Mouse (Mus musculus) CH12.LX (cell line): ENCODE measurements around the gene AC140267.1. TPM values are rescaled to one million over a fixed set of nuclear protein-coding genes. Genes with fewer than 3 reads are reported as not detected.

Experiments
- DNase-seq: peaks from one replicate; pipeline ENCODE4 v3.0.0-alpha.2; 2013; ENCODE audit errors: extremely low read depth
- H3K27ac ChIP-seq: 2 replicates; pipeline ENCODE4 v1.5.1; 2012; ENCODE audit warnings: low read depth, mild to moderate bottlenecking, control low read depth, moderate library complexity; ENCODE audit not compliant: insufficient read depth
- H3K27me3 ChIP-seq: replicated peaks from 2 replicates; pipeline ENCODE3; 2012; ENCODE audit warnings: inconsistent platforms
- H3K36me3 ChIP-seq, 2 experiments: replicated peaks in 1 of 2; 2 replicates each; pipeline versions ENCODE3 to v1.6.1; 2012; ENCODE audit warnings: inconsistent platforms in 1 of 2, low read length in 1 of 2, mild to moderate bottlenecking in 1 of 2, mixed read lengths in 1 of 2, moderate library complexity in 1 of 2; ENCODE audit not compliant: control insufficient read depth in 1 of 2, insufficient read depth in 1 of 2
- H3K4me1 ChIP-seq, 2 experiments: 2 replicates each; pipeline ENCODE4 v1.6.1; 2012; ENCODE audit warnings: inconsistent platforms in 1 of 2, moderate library complexity in 1 of 2; ENCODE audit not compliant: insufficient read depth in 2 of 2, control insufficient read depth in 1 of 2
- H3K4me2 ChIP-seq: 2 replicates; pipeline ENCODE4 v1.6.1; 2012; ENCODE audit warnings: low read depth, mild to moderate bottlenecking, control low read depth; ENCODE audit not compliant: poor library complexity, insufficient read depth, severe bottlenecking
- H3K4me3 ChIP-seq, 3 experiments: fragments of 150-350 bp in 1 of 3; sonication (generic) in 1 of 3; replicated peaks in 1 of 3; 2 replicates each; pipeline versions ENCODE3 to v1.5.1; 2011 to 2012; ENCODE audit warnings: low read depth in 2 of 3, low read length in 2 of 3, mild to moderate bottlenecking in 2 of 3, moderate library complexity in 2 of 3, control low read depth in 1 of 3, improper control_type of control experiment in 1 of 3, inconsistent platforms in 1 of 3, mixed read lengths in 1 of 3; ENCODE audit not compliant: poor library complexity in 1 of 3
- H3K79me2 ChIP-seq: replicated peaks from 2 replicates; pipeline ENCODE4 v1.6.1; 2012; ENCODE audit warnings: mild to moderate bottlenecking, moderate library complexity; ENCODE audit not compliant: control insufficient read depth, poor library complexity, insufficient read depth, severe bottlenecking; ENCODE audit errors: extremely low read depth
- H3K9ac ChIP-seq: 2 replicates; pipeline ENCODE4 v1.6.1; 2012; ENCODE audit warnings: low read depth, mild to moderate bottlenecking, control low read depth, moderate library complexity; ENCODE audit not compliant: insufficient read depth
- H3K9me3 ChIP-seq: replicated peaks from 2 replicates; pipeline ENCODE3; 2012; ENCODE audit warnings: low read length, inconsistent platforms, mixed read lengths
- CHD2 ChIP-seq: IDR thresholded peaks from 2 replicates; pipeline ENCODE4 v1.6.1; 2011; ENCODE audit warnings: low read length, improper control_type of control experiment
- CTCF ChIP-seq, 2 experiments: IDR thresholded peaks in 1 of 2; conservative IDR thresholded peaks in 1 of 2; 2 replicates each; pipeline ENCODE4 v1.5.1; 2011 to 2012; ENCODE audit warnings: low read depth in 2 of 2, low read length in 2 of 2, improper control_type of control experiment in 1 of 2, inconsistent platforms in 1 of 2, mild to moderate bottlenecking in 1 of 2, moderate library complexity in 1 of 2
- E2F4 ChIP-seq: IDR thresholded peaks from 2 replicates; pipeline ENCODE4 v1.6.1; 2011; ENCODE audit warnings: low read depth, low read length, improper control_type of control experiment; ENCODE audit not compliant: insufficient replicate concordance
- GABPA ChIP-seq: IDR thresholded peaks from 2 replicates; pipeline ENCODE4 v1.6.1; 2012; ENCODE audit warnings: low read depth, low read length, improper control_type of control experiment, inconsistent platforms; ENCODE audit not compliant: insufficient replicate concordance
- HCFC1 ChIP-seq: IDR thresholded peaks from 2 replicates; pipeline ENCODE4 v1.6.1; 2012; ENCODE audit warnings: low read depth, mild to moderate bottlenecking, inconsistent platforms, low read length, improper control_type of control experiment
- MXI1 ChIP-seq: IDR thresholded peaks from 2 replicates; pipeline ENCODE4 v1.6.1; 2011; ENCODE audit warnings: mild to moderate bottlenecking, low read depth, low read length, improper control_type of control experiment
- NRF1 ChIP-seq: IDR thresholded peaks from 2 replicates; pipeline ENCODE4 v1.6.1; 2014; ENCODE audit warnings: low read depth, mild to moderate bottlenecking, inconsistent platforms, low read length, improper control_type of control experiment, moderate library complexity
- RAD21 ChIP-seq: IDR thresholded peaks from 2 replicates; pipeline ENCODE4 v1.6.1; 2011; ENCODE audit warnings: low read depth, mild to moderate bottlenecking, low read length, improper control_type of control experiment, moderate library complexity
- RCOR1 ChIP-seq: conservative IDR thresholded peaks from 2 replicates; pipeline ENCODE4 v1.6.1; 2012; ENCODE audit warnings: low read depth, mild to moderate bottlenecking, inconsistent platforms, low read length, improper control_type of control experiment
- SMC3 ChIP-seq: IDR thresholded peaks from 2 replicates; pipeline ENCODE4 v1.6.1; 2011; ENCODE audit warnings: low read depth, low read length, improper control_type of control experiment
- dilution Hi-C: fragments of 300-500 bp; cut with MboI; formaldehyde crosslinking; loops from 2 replicates; pipeline ENCODE4 v1.14.3; 2020; ENCODE audit warnings: low sequenced_read_pairs; ENCODE audit not compliant: extremely low pct_unique_long_range_greater_than_20kb, extremely low pct_ligation_motif_present
- in situ Hi-C: fragments of 300-500 bp; cut with MboI; formaldehyde crosslinking; loops from 3 replicates; pipeline ENCODE4 v1.14.3; 2019; ENCODE audit warnings: low sequenced_read_pairs, low pct_ligation_motif_present, low pct_unique_long_range_greater_than_20kb, mixed read lengths
- polyA plus RNA-seq: library from polyadenylated mRNA; unstranded; fragments of >175 nt; gene quantifications from 2 replicates; pipeline ENCODE4 v1.2.1, GENCODE M21; 2012; ENCODE audit warnings: low read depth; ENCODE audit not compliant: insufficient read length
- total RNA-seq, 2 experiments: library from RNA; depleted of rRNA; stranded (reverse); fragments of 300-350 nt in 1 of 2; fragments of >200 nt in 1 of 2; gene quantifications; 2 replicates each; pipeline ENCODE4 v1.2.3; 2012 to 2014

AC140267.1 gene
- total and polyA plus RNA-seq, 3 experiments, result not detected

GRCm38 (mm10) chr15:80271858-80272396, 36.3 kb downstream of the AC140267.1 start:
- Histone ChIP-seq H3K9ac (no peak overlapping the region), H3K9me3 (peaks cover 22% of the 10 kb centered on the region), H3K27ac (no peak overlapping the region), H3K4me1 (no peaks in the 10 kb centered on the region), H3K79me2 (no peaks in the 10 kb centered on the region), H3K4me2 (no peak overlapping the region), H3K4me3 (no peak overlapping the region), H3K27me3 (peaks cover 64% of the 10 kb centered on the region), H3K36me3 (no peaks in the 10 kb centered on the region)
- TF ChIP-seq GABPA, result no peak
- TF ChIP-seq SMC3, result no peak
- dilution Hi-C loops, result no loop called here
- no peak for DNase-seq
- in situ Hi-C loops, result loop anchor here (25.0 kb wide), 1 partner anchor 690 kb away; no protein-coding TSS in a partner anchor

- no peak for DNase-seq
- H3K4me1 ChIP-seq, result no peaks in the 10 kb centered on the region
- H3K9ac ChIP-seq, result no peak overlapping the region
- H3K4me3 ChIP-seq, result no peak overlapping the region
- H3K4me2 ChIP-seq, result no peak overlapping the region
- dilution Hi-C loops, result no loop called here
- no peaks in the 10 kb centered on the region for H3K36me3 ChIP-seq
- TF ChIP-seq E2F4 (no peak), NRF1 (no peak), CHD2 (no peak), CTCF (conservative IDR thresholded peaks at IDR 0.05 in 1 of 2, IDR thresholded peaks at IDR 0.05 in 1 of 2; ENCODE audit: low read depth in 2 of 2, low read length in 2 of 2) (peak in 1 of 2 experiments; percentile 47; a peak in 2 of 4 replicates), RAD21 (peak; percentile 20), SMC3 (peak; percentile 29)
- peaks cover 89% of the 10 kb centered on the region for H3K27me3 ChIP-seq
- in situ Hi-C loops, result no loop called here
- H3K9me3 ChIP-seq, result no peaks in the 10 kb centered on the region
- H3K79me2 ChIP-seq, result no peaks in the 10 kb centered on the region
- H3K27ac ChIP-seq, result no peak overlapping the region
Measured at GRCm38 (mm10) chr15:80277107-80277506, 41.5 kb downstream of the AC140267.1 start.

- Histone ChIP-seq H3K4me3 (no peak overlapping the region), H3K9ac (no peak overlapping the region), H3K27me3 (peaks cover 89% of the 10 kb centered on the region), H3K9me3 (no peaks in the 10 kb centered on the region), H3K36me3 (no peaks in the 10 kb centered on the region), H3K27ac (no peak overlapping the region), H3K4me2 (no peak overlapping the region), H3K79me2 (no peaks in the 10 kb centered on the region), H3K4me1 (no peaks in the 10 kb centered on the region)
- dilution Hi-C loops (no loop called here), in situ Hi-C loops (no loop called here)
- peak; percentile 51 for DNase-seq
- TF ChIP-seq HCFC1, result no peak
- TF ChIP-seq RCOR1, result no peak
- peak; percentile 42; the same call in 1 of the 2 replicates for TF ChIP-seq MXI1
Measured at GRCm38 (mm10) chr15:80277625-80278024, 42.0 kb downstream of the AC140267.1 start.
